In genomic region chr14:87746011-87746410, GRCm38 (mm10) we compare ENCODE assay signal across 29 mouse cellular contexts.
A peak's percentile ranks its signal among the peaks of the same experiment; 100 is the strongest.
DNase-seq lines count a peak whose midpoint lies in the region; ATAC-seq and TF ChIP-seq lines count a peak whose summit lies in the region.
"Had no signal": no experiment of that assay in that cellular context is flagged by ENCODE, and none has a peak within 500 bp of the region (broad histone marks: within the 10 kb centered on the region; RNA-seq: fewer than 3 reads in every experiment).

No protein-coding gene starts in this region.

- no peak overlapping the region for H3K4me2 ChIP-seq in forebrain, embryonic 14.5 days (ENCODE audit: low read length)
- H3K4me2 ChIP-seq in forebrain, embryonic 16.5 days (ENCODE audit: low read length) = no peak overlapping the region
- no peak overlapping the region for H3K4me2 ChIP-seq in lung, embryonic 14.5 days
- H3K4me2 ChIP-seq in midbrain, embryonic 14.5 days (ENCODE audit: low read length) = no peak overlapping the region
- H3K4me2 ChIP-seq: embryonic facial prominence, embryonic 12.5 days; embryonic facial prominence, embryonic 15.5 days; forebrain, embryonic 12.5 days; heart, embryonic 11.5 days; hindbrain, embryonic 13.5 days; intestine, embryonic 15.5 days had no signal

- peak; percentile 22 for DNase-seq in forebrain, embryonic 14.5 days (ENCODE audit: low spot score)
- DNase-seq in lung, embryonic 14.5 days = peak; percentile 47
- DNase-seq in lung, postnatal 10 days = no peak
- DNase-seq in brain, embryonic 14.5 days (ENCODE audit: low read depth) = peak; percentile 59
- DNase-seq in midbrain, embryonic 14.5 days = peak; percentile 61
- DNase-seq in testis, postnatal 14 days (ENCODE audit: low spot score) = no peak
- no peak for DNase-seq in gastrocnemius, postnatal 4 days (ENCODE audit: low spot score in 2 of 2)
- DNase-seq: adrenal gland, adult 2 months; adrenal gland, postnatal 14 days; B cell, adult 2 months; cerebellum, adult 11-12 months; cerebellum, adult 8-10 months; cerebellum, postnatal 10 days; cerebellum, postnatal 36 days; gastrocnemius, postnatal 25 days; heart, adult 2 months; heart, postnatal 36 days had no signal

- H3K27me3 ChIP-seq in forebrain, embryonic 14.5 days (replicated peaks; ENCODE audit: control insufficient read depth, insufficient read depth, low read length) = no peaks in the 10 kb centered on the region
- no peaks in the 10 kb centered on the region for H3K27me3 ChIP-seq in forebrain, embryonic 16.5 days (replicated peaks; ENCODE audit: control insufficient read depth, insufficient read depth, low read length)
- H3K27me3 ChIP-seq in lung, embryonic 14.5 days (ENCODE audit: insufficient read depth, low read length) = no peaks in the 10 kb centered on the region
- H3K27me3 ChIP-seq in midbrain, embryonic 14.5 days (ENCODE audit: control insufficient read depth, insufficient read depth, low read length) = no peaks in the 10 kb centered on the region
- H3K27me3 ChIP-seq: CH12.LX; embryonic facial prominence, embryonic 12.5 days; embryonic facial prominence, embryonic 15.5 days; forebrain, embryonic 12.5 days; hindbrain, embryonic 13.5 days; intestine, embryonic 15.5 days had no signal

- no peak for TF ChIP-seq CTCF in lung, embryonic 14.5 days (IDR thresholded peaks at IDR 0.05; ENCODE audit: low read depth)
- TF ChIP-seq CTCF in brain, embryonic 14.5 days (IDR thresholded peaks at IDR 0.05; ENCODE audit: borderline replicate concordance, extremely low read depth, insufficient read depth, insufficient read length) = no peak

- 37% methylated on average over 5 of the region's 5 CpGs for WGBS in forebrain, embryonic 14.5 days
- 32% methylated on average over 5 of the region's 5 CpGs for WGBS in forebrain, embryonic 16.5 days
- WGBS in lung, embryonic 14.5 days = 38% methylated on average over 5 of the region's 5 CpGs
- 19% methylated on average over 5 of the region's 5 CpGs for WGBS in midbrain, embryonic 14.5 days

- no peak overlapping the region for H3K4me3 ChIP-seq in forebrain, embryonic 14.5 days (ENCODE audit: low read depth, low read length)
- H3K4me3 ChIP-seq in forebrain, embryonic 16.5 days (replicated peaks; ENCODE audit: low read length) = no peak overlapping the region
- H3K4me3 ChIP-seq in lung, embryonic 14.5 days (ENCODE audit: low read depth, low read length) = no peak overlapping the region
- no peak overlapping the region for H3K4me3 ChIP-seq in midbrain, embryonic 14.5 days (replicated peaks; ENCODE audit: low read depth, low read length)
- H3K4me3 ChIP-seq: embryonic facial prominence, embryonic 12.5 days; embryonic facial prominence, embryonic 15.5 days; forebrain, embryonic 12.5 days; heart, adult 2 months; hindbrain, embryonic 10.5 days; hindbrain, embryonic 13.5 days; intestine, embryonic 15.5 days had no signal

- H3K36me3 ChIP-seq in forebrain, embryonic 14.5 days (ENCODE audit: control insufficient read depth, insufficient read depth, low read length) = no peaks in the 10 kb centered on the region
- H3K36me3 ChIP-seq in forebrain, embryonic 16.5 days (ENCODE audit: control insufficient read depth, insufficient read depth) = no peaks in the 10 kb centered on the region
- no peaks in the 10 kb centered on the region for H3K36me3 ChIP-seq in lung, embryonic 14.5 days (ENCODE audit: insufficient read depth)
- H3K36me3 ChIP-seq in midbrain, embryonic 14.5 days (ENCODE audit: control insufficient read depth, insufficient read depth, low read length) = no peaks in the 10 kb centered on the region
- H3K36me3 ChIP-seq: embryonic facial prominence, embryonic 12.5 days; embryonic facial prominence, embryonic 15.5 days; forebrain, embryonic 12.5 days; G1E; hindbrain, embryonic 10.5 days; hindbrain, embryonic 13.5 days; intestine, embryonic 15.5 days had no signal

- H3K9me3 ChIP-seq in forebrain, embryonic 14.5 days (replicated peaks; ENCODE audit: control insufficient read depth, low read length) = no peaks in the 10 kb centered on the region
- no peaks in the 10 kb centered on the region for H3K9me3 ChIP-seq in forebrain, embryonic 16.5 days (ENCODE audit: control insufficient read depth, low read length)
- no peaks in the 10 kb centered on the region for H3K9me3 ChIP-seq in lung, embryonic 14.5 days (ENCODE audit: low read depth, low read length)
- no peaks in the 10 kb centered on the region for H3K9me3 ChIP-seq in midbrain, embryonic 14.5 days (ENCODE audit: control insufficient read depth, low read length)
- H3K9me3 ChIP-seq: embryonic facial prominence, embryonic 12.5 days; embryonic facial prominence, embryonic 15.5 days; forebrain, embryonic 12.5 days; hindbrain, embryonic 10.5 days; hindbrain, embryonic 13.5 days; intestine, embryonic 15.5 days had no signal

- peaks cover 4% of the 10 kb centered on the region; the same call in 1 of the 2 replicates for H3K4me1 ChIP-seq in forebrain, embryonic 14.5 days (ENCODE audit: control insufficient read depth, insufficient read depth, low read length)
- 0 out of 2 replicates have a peak, but pooled peaks cover 5% of the 10 kb centered on the region for H3K4me1 ChIP-seq in forebrain, embryonic 16.5 days (replicated peaks; ENCODE audit: control insufficient read depth, insufficient read depth, low read length)
- no peaks in the 10 kb centered on the region for H3K4me1 ChIP-seq in lung, embryonic 14.5 days (ENCODE audit: insufficient read depth)
- H3K4me1 ChIP-seq in midbrain, embryonic 14.5 days (ENCODE audit: control insufficient read depth, insufficient read depth, low read length) = peaks cover 3% of the 10 kb centered on the region; the same call in 1 of the 2 replicates
- H3K4me1 ChIP-seq: embryonic facial prominence, embryonic 12.5 days; embryonic facial prominence, embryonic 15.5 days; hindbrain, embryonic 10.5 days; hindbrain, embryonic 13.5 days; intestine, embryonic 15.5 days had no signal

- H3K9ac ChIP-seq in forebrain, embryonic 14.5 days (ENCODE audit: low read length) = no peak overlapping the region
- H3K9ac ChIP-seq in forebrain, embryonic 16.5 days (replicated peaks; ENCODE audit: low read depth, low read length) = no peak overlapping the region
- no peak overlapping the region for H3K9ac ChIP-seq in lung, embryonic 14.5 days
- no peak overlapping the region for H3K9ac ChIP-seq in midbrain, embryonic 14.5 days (replicated peaks; ENCODE audit: low read length)
- H3K9ac ChIP-seq: embryonic facial prominence, embryonic 12.5 days; embryonic facial prominence, embryonic 15.5 days; forebrain, embryonic 12.5 days; hindbrain, embryonic 13.5 days; intestine, embryonic 15.5 days had no signal

- TF ChIP-seq POLR2A in brain, embryonic 14.5 days (IDR thresholded peaks at IDR 0.05; ENCODE audit: borderline replicate concordance, extremely low read depth, insufficient read depth, insufficient read length, poor library complexity, severe bottlenecking) = no peak

- H3K27ac ChIP-seq in forebrain, embryonic 14.5 days (ENCODE audit: low read depth, low read length) = no peak overlapping the region
- H3K27ac ChIP-seq in forebrain, embryonic 16.5 days (ENCODE audit: low read length) = no peak overlapping the region
- H3K27ac ChIP-seq in lung, embryonic 14.5 days (ENCODE audit: low read depth) = no peak overlapping the region
- no peak overlapping the region for H3K27ac ChIP-seq in midbrain, embryonic 14.5 days (replicated peaks; ENCODE audit: low read depth, low read length)
- H3K27ac ChIP-seq: embryonic facial prominence, embryonic 12.5 days; embryonic facial prominence, embryonic 15.5 days; forebrain, embryonic 12.5 days; heart, adult 2 months; hindbrain, embryonic 10.5 days; hindbrain, embryonic 13.5 days; intestine, embryonic 15.5 days had no signal

- no peak for ATAC-seq in forebrain, embryonic 14.5 days
- no peak for ATAC-seq in forebrain, embryonic 16.5 days
- no peak for ATAC-seq in lung, embryonic 14.5 days (ENCODE audit: insufficient read depth)
- ATAC-seq in midbrain, embryonic 14.5 days (ENCODE audit: low FRiP score, low TSS enrichment) = no peak
- ATAC-seq: hindbrain, embryonic 16.5 days; intestine, embryonic 15.5 days; Patski had no signal

Comparison
In these comparisons a context has a peak if more than half of its experiments do, and no peak if none do; other contexts are left out.
1. DNase-seq: peak in forebrain, embryonic 14.5 days (single experiment), lung, embryonic 14.5 days (single experiment), brain, embryonic 14.5 days (single experiment) and midbrain, embryonic 14.5 days (single experiment); none in lung, postnatal 10 days (single experiment), testis, postnatal 14 days (single experiment) and gastrocnemius, postnatal 4 days (0 of 2).